Mouse (Mus musculus): ENCODE results near the gene Ramac. TPM values are rescaled to one million over a fixed set of nuclear protein-coding genes. Genes with fewer than 3 reads are reported as not detected.
A peak's percentile ranks its signal among the peaks of the same experiment; 100 is the strongest.

Gene Ramac
- total RNA-seq, 2 experiments from 2014 or later: 21.6 to 22.2 TPM

GRCm38 (mm10) chr7:81772786-81773539 is 10.2 kb downstream of the Ramac start:
- intact Hi-C loops (cut with DNase I; ENCODE audit: low total_unique reads): no loop called here
- no peak for DNase-seq

- intact Hi-C loops (cut with DNase I; ENCODE audit: low total_unique reads): no loop called here
- DNase-seq: no peak
Observed at GRCm38 (mm10) chr7:81775325-81775724, 12.6 kb downstream of the Ramac start.

- DNase-seq: no peak
- intact Hi-C loops (cut with DNase I; ENCODE audit: low total_unique reads): no loop called here
Observed at GRCm38 (mm10) chr7:81777667-81778218, 15.0 kb downstream of the Ramac start.

- intact Hi-C loops (cut with DNase I; ENCODE audit: low total_unique reads): no loop called here
- no peak for DNase-seq
Observed at GRCm38 (mm10) chr7:81788536-81788935, 25.8 kb downstream of the Ramac start.

GRCm38 (mm10) chr7:81789095-81789757 is 26.5 kb downstream of the Ramac start, which contains the start of gene 3110040N11Rik:
Gene 3110040N11Rik, minus strand, starts transcription at chr7:81789478.
- DNase-seq: peak; percentile 83
- intact Hi-C loops (cut with DNase I; ENCODE audit: low total_unique reads): no loop called here

- DNase-seq: no peak
- intact Hi-C loops (cut with DNase I; ENCODE audit: low total_unique reads): no loop called here
Observed at GRCm38 (mm10) chr7:81806067-81806466, 43.3 kb downstream of the Ramac start.

Other genes starting within 250 kb of the Ramac start
- gene Fsd2, start 196.0 kb upstream of the Ramac start, total RNA-seq (2021): 100 to 1,000 TPM; 204 to 220 TPM
- 1 to 10 TPM; 4.8 to 5.7 TPM for gene Whamm, start 191.7 kb upstream of the Ramac start, total RNA-seq (2021)
- 10 to 100 TPM; 25.5 to 34.3 TPM for gene Homer2, start 55.4 kb upstream of the Ramac start, total RNA-seq (2021)
- 10 to 100 TPM; 16.2 to 22.0 TPM for gene 3110040N11Rik, start 26.6 kb downstream of the Ramac start, total RNA-seq (2021)
- gene Btbd1, start 66.5 kb downstream of the Ramac start, total RNA-seq (2021): 100 to 1,000 TPM; 183 to 206 TPM
- gene Gm10160, start 92.9 kb downstream of the Ramac start, total RNA-seq (2021): not detected
- gene Tm6sf1, start 96.1 kb downstream of the Ramac start, total RNA-seq (2021): 10 to 100 TPM; 32.9 to 43.5 TPM
- gene Hdgfl3, start 171.5 kb downstream of the Ramac start, total RNA-seq (2021): 1 to 10 TPM; 3.7 to 4.3 TPM
- not detected for gene Bnc1, start 229.4 kb downstream of the Ramac start, total RNA-seq (2021)

Data from gastrocnemius, postnatal 14 days (tissue).